Mouse (Mus musculus) cerebellum, adult 9-10 months (tissue): Measurements from ENCODE around the gene Ccdc183.

Source experiments
- DNase-seq: peaks from one replicate; pipeline ENCODE4 v3.0.0; 2022

The Ccdc183 gene

DNA sequence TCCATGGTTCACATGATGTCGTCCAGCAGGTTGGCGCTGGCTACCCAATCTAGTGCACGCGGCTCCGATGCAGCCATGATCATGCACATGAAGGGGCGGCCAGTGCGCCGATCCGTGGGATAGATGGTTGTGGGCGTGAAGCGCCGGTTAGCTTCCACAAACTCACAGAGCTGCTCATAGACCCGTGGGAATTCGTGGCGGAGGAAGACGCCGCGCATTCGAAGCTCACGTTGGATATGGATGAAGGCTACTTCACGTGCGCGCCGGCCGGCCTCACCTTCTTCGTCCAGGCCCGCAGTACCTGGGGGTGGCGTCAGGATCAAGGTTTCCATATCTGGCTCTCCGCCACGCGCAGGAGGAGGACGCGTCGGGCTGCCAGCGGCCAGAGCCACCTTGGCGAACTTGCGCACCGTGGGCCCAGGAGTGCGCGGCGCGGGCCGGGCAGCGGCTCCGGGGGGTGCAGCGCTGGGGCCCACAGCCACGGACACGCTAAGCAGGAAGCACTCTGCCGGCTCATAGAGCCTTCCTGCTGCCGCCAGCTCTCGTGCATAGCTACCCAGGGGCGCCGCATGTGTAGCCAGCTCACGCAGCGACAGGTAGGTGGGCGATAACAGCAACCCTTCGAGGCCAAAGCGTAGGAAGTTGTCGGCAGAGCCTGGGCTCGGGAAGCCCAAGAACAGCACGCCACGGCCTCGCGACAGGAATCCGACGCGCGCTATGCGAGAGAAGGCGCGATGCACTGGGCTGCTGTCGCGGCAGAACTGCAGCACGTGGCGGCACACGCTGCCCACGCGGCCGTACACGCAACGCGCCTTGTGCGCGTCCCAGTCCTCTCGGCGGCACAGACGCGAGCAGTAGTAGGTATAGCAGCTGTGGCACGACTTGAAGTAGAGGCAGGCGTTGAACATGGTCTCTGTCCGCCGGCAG is 40.2 kb downstream of the Ccdc183 start:
- peak; percentile 58 for DNase-seq

DNA sequence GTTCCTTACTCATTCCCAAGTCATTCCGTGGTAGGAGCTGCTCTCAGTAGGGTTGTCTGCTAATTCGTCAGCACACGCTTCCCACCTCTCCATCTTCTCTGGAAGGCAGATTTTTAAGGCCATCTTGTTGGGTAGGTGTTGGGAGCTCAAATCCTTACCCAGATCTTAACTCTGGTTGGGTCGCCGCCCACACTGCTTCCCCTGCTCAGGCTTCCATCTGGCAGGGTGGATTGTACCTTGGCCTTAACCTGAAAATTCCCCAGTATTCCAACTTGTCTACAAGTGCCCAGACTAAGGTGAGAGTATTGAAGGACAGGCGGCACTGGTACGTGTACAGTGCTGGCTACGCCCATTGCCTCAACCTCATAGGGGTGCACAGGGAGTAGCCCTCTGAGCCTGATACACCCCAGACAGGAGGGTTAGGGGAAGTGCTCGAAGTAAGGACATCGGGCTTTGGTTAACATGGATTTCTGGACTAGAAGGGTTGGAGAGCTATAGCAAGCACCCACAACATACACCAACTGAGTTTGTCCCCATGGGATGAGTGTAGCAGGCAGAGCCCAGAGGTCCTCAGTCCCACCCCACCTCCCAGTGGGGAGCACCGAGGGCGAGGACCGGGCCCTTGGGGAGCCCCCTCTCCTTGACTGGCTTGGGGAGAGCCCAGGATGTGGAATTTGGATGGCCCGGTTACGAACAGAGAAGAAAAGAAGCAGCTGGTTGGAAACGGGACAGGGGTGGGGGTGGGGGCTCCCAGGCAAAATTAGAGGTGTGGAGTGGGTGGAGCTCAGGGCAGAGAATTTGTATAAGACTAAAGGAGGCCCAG is 41.2 kb downstream of the Ccdc183 start:
- peak; percentile 61 for DNase-seq

DNA sequence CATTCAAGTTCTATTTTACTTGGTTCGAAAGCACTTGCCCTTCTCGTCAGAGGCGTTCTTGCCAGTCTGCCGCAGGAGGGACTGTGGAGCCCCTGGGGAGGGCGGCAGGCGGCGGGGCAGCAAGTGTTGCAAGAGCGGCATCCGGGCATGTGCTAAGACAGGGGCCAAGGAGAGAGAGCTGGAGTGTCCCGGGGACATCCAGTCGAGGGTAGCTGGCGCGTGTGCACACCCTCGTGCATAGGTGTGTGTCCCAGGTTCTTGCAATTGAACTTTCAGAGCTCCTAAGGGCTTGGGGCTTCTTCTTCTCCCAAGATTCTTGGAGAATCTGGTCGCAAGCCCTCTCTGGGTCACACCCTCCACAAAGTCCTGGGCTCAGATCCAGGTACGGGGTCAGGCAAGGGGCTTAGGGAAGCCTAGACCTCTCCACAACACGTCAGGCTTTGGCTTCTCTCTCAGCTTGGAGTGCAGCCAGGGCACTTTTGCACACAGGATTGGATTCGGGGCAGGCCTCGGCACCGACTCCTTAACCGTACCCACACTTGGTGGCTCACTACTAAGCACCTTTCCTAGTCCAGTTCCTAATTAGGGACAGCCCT is 41.9 kb downstream of the Ccdc183 start:
- DNase-seq, result peak; percentile 81

DNA sequence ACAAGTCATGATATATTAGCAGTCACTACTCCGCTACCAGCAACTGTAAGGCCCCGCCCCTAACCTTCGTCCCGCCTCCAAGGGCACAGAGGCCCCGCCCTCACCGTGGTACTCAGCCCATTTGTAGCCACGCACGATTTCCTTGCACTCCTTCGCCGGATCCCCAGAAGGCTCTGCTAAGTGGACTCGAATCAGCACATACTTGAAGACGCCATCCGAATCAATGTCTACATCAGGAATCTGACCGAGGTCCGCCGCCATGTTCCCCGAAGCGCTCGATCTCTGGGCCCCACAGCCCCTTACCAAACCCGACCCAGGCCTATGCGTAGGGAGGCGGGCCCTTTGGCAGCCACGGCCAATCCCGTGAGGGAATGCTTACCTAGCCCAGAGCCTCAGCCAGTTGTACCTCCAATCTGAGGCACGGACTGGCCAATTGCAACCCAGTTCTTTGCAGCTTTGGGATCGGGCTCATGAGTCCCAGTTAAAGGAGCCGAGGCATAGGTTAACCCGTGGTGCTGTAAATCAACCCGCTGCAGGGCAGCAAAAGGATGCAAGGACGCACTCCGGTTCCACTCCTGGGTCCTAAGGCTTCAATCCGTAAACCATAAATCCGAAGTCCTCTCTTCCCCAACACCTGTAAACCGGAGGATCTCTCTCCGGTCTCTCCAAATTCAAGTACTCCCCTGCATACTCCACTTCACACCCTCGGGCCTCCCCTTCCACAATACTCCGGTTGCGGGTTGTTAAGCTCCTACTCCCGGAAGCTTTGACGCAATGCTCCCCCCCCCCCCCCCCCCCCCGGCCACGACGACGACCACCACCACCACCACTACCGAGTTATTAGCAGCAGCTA is 42.7 kb downstream of the Ccdc183 start, which contains the start of the genes Mamdc4 and Phpt1:
Gene Mamdc4 (minus strand): TSS at position 267 of the 853 bp plus-strand sequence.
Gene Phpt1 (minus strand): TSS at position 646 of the 853 bp plus-strand sequence.
- DNase-seq, result peak; percentile 97

DNA sequence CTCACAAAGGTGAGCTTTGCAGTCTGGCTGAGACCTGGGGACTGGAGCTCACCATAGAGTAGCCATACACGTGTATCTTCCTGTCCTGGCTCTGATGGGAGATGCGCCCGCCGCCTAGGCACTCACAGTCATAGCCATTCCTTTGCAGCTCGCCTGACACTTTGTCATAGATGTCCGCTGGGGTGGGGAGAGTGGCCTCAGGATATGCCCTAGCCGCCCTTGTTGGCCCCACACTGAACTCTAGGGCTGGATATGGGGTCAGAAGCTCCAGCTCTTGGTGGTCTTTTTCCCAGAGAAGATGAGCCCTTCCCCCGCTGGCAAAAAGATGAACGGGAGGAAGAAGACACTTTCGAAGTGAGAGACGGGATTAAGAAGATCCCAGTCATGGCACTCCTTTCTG is 43.3 kb downstream of the Ccdc183 start:
- DNase-seq, result no peak

DNA sequence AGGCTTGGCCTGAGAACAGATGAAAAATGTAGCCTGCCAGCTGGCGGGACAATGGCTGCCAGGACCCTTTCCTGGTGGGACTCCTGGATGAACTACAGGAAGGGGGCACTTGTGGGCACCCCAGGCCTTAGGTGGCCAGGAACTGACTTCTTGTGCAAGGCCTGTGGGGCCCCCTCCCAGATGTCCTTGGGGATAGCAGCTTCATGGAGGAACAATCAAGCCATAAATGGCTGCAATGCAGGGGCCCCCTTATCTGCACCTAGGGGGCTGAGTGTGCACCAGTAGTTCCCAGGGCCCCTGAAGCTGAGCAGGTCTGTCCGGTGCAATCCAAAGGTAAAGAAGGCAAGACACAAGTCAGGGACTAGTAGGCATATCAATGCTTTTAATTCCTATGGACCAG is 44.4 kb downstream of the Ccdc183 start:
- peak; percentile 59 for DNase-seq

DNA sequence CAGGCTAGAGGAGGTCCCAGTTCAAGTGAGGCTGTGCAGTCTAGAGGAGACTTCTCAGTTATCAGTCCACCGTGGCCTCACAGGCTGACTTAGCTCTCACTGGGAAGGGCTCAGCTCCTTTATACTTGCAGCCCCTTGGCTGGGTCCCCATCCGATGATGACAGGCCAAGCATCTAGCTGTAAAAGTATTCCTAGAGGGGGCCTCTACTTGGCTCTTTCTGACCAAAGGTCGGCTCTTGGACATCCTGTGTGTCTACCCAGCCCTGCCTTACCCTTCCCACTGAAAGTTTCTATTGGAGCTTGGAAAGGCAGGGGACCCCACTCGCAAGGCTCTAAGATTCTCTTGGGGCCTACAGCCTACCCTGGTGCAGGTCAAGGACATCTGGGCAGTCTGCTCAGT is 46.3 kb downstream of the Ccdc183 start:
- peak; percentile 28 for DNase-seq

DNA sequence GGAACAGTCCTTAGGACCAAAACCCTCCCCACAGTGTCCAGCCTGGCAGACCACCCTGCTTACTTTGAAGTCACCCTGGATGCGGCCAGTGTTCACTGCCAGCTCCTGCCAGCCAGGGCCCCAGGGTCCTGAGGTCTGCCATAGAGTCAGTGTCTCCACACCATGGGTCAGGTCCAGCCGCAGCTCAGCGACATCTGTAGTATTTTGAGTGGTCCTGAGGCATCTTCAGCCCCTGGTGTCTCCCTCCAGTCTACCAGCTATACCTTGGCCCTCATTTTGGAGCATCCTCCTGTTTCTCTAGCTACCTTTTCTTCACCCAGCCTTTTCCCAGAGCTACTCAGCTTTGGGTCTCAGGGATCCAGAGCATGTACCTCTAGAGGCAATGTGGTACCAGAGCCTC is 48.2 kb downstream of the Ccdc183 start:
- DNase-seq, result no peak

DNA sequence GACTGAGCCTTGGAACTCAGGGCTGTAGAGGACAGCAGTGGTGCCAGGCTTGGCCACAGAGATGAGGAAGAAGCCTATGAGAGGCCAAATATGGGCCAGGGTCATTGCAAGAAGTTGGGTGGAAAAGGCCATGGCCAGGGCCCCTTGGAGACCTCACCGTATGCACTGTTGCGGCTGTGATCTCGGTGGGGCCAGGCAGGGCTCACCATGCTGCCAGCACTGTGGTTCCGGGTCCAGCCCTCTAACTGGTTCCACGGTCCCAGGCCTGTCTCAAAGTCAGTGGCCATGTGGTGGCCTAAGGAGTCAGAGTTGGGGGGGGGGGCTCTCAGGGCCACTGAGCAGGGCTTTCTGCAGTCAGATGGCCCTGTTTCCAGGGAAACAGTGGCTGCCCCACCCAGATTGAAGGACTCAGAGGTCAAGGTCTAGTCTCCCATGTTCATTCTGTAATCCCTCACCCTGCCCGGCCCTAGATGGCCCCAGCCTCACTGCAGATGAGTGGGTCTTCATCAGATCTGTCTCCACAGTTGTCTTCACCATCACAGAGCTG is 48.9 kb downstream of the Ccdc183 start:
- no peak for DNase-seq

DNA sequence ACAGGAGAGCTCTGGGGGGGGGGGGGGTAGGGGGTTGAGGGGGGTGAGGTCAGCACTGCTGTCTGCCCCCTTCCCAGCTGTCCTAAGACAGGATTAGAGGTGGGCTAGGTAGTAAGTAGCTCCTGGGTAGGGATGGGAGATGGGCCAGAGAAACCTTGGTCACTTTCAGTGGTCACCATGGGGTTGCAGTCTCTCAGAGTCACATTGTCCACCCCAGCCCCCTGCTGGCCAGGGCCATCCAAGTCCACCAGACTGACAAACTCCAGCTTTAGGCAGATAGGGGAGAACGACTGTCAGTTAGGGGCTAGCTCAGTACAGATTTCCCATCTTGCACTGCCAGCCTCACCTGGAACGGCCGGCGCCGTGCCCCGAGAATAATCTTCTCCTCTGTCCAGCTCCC is 50.9 kb downstream of the Ccdc183 start:
- no peak for DNase-seq

DNA sequence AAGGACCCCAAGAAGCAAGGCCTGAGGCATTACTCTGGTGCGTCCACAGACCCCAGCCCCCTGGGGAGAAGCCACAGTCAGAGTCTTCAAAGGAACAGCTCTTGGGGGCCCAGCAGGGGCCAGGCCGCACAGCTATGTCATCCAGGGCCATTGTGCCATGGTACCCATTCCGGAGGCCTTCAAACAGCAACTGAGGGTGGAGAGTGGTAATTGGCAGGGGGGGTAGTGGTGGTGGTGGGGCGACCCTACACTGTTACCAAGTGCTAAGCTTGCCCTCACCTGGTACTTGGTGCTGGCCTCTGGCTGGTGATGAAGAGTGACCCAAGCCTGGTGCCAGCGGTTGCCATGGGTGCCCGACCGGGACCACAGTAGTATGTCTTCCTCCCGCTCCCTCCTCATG is 51.7 kb downstream of the Ccdc183 start:
- no peak for DNase-seq

DNA sequence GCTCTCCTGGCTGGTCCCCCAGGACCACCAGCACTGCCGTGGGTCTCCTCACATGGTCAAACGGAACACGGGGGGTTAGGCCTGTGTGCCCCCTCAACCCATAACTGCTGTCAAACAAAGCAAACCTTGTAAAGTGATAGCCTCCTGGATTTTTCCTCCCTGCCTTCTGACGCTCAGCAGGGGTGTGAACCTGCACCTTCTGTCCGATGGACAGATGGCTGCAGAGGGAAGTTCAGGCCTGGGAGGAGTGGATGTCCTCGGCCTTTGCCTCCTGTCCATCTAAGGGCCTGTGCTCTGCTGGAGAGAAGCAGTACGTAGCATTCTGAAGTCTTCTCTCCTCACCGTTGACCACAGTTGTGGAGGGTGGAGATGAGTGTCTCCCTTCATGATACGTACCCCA is 55.5 kb downstream of the Ccdc183 start:
- DNase-seq, result peak; percentile 88

DNA sequence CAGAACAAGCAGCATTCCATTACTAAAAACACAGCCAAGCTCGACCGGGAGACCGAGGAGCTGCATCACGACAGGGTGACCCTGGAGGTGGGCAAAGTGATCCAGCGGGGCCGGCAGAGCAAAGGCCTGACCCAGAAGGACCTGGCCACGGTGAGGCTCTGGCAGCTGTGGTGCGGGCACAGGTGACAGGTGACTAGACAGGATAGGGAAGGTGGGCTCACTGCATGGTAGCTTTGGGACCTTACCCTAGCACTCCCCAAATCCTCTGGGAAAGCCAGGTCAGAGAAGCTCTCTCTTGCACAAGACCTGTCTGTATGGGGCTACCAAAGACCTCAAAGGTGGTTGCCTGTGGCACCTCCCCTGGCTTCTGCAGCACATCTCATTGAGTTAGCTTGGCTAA is 56.9 kb downstream of the Ccdc183 start:
- DNase-seq, result no peak

DNA sequence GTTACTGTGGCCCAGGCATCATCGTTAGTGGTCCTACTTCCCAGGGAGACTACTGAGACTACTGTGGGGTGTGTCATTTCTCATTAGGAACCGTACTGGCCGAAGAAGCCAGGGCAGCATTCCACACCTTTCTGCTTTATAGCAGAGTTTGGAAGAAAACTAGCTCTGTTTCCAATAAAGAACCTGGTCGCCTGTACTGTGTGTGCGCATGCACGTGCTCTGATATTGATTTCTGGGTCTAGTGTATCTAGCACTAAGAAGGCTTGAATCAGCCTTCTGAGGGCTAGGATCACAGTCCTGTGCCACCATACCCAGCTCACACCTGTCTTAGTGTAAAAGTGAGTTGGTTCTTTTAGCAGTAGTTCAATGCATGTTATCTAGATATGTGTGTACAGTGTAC is 58.7 kb downstream of the Ccdc183 start:
- no peak for DNase-seq
